8 mouse cellular contexts compared by ENCODE assay signal in the genomic region with DNA sequence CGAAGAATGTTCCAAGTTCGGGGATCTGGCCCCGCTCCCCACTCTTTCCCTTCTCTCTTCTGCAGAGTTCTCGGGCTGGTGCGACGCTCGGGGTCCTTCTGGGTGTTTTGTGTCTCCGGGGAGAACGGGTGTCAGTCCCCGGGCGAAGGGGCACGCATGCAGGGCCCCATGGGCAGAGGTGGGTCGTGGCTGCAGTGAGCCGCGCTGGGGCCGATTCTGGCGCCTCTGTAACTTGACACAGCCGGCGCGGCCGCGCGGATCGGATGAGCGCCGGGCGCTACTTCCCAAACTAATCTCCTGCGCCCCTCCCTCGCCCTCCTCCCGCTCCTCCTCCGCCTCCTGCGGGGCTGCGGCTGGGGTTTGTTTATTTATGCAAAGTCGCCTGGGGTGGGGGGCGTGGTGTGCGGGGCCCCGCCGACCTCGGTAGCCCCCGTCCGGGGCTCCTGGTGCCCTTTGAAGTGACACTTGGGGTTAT. TPM values are rescaled to one million over a fixed set of nuclear protein-coding genes. Genes with fewer than 3 reads are reported as not detected.
DNase-seq lines count a peak whose midpoint lies in the region; ATAC-seq and TF ChIP-seq lines count a peak whose summit lies in the region.

A gene (minus strand): TSS at position 243 of the 475 bp plus-strand sequence.

- H3K27me3 ChIP-seq in kidney, embryonic 15.5 days = peaks cover 66% of the 10 kb centered on the region
- peaks cover 16% of the 10 kb centered on the region for H3K27me3 ChIP-seq in embryonic facial prominence, embryonic 11.5 days (ENCODE audit: control insufficient read depth, insufficient read depth, low read length)
- peaks cover 52% of the 10 kb centered on the region for H3K27me3 ChIP-seq in hindbrain, embryonic 11.5 days (ENCODE audit: control insufficient read depth, insufficient read depth, low read length)
- H3K27me3 ChIP-seq in liver, embryonic 14.5 days (ENCODE audit: control insufficient read depth, insufficient read depth, low read length) = peaks cover 40% of the 10 kb centered on the region
- H3K27me3 ChIP-seq in small intestine, adult 2 months (ENCODE audit: control insufficient read depth, insufficient read depth, low read length) = peaks cover 31% of the 10 kb centered on the region

- peaks cover 44% of the 10 kb centered on the region for H3K4me1 ChIP-seq in kidney, embryonic 15.5 days
- peaks cover 4% of the 10 kb centered on the region for H3K4me1 ChIP-seq in embryonic facial prominence, embryonic 11.5 days (ENCODE audit: control insufficient read depth, insufficient read depth, low read length)
- H3K4me1 ChIP-seq in hindbrain, embryonic 11.5 days (replicated peaks; ENCODE audit: control insufficient read depth, insufficient read depth, low read length) = peaks cover 6% of the 10 kb centered on the region; the same call in 1 of the 2 replicates
- H3K4me1 ChIP-seq in liver, embryonic 14.5 days (replicated peaks; ENCODE audit: control insufficient read depth in 2 of 2, insufficient read depth in 2 of 2, low read length in 1 of 2) = no peaks in the 10 kb centered on the region
- no peaks in the 10 kb centered on the region; the same call in 1 of the 2 replicates for H3K4me1 ChIP-seq in small intestine, adult 2 months (ENCODE audit: control insufficient read depth, insufficient read depth, insufficient read length, low read length)

- peak within 1 kb of the TSS; percentile 56 for H3K4me3 ChIP-seq in kidney, embryonic 15.5 days (replicated peaks)
- H3K4me3 ChIP-seq in embryonic facial prominence, embryonic 11.5 days (ENCODE audit: low read depth, low read length) = peak within 1 kb of the TSS; percentile 37
- H3K4me3 ChIP-seq in hindbrain, embryonic 11.5 days (ENCODE audit: low read depth, low read length) = peak within 1 kb of the TSS; percentile 25
- H3K4me3 ChIP-seq in liver, embryonic 14.5 days (ENCODE audit: insufficient read depth in 1 of 2, low read depth in 2 of 2, low read length in 2 of 2) = peak within 1 kb of the TSS; percentile 1 to 31; a peak in 3 of 4 replicates
- H3K4me3 ChIP-seq in small intestine, adult 2 months (ENCODE audit: low read depth, low read length) = peak within 1 kb of the TSS; percentile 54

- TF ChIP-seq EP300 in liver, embryonic 14.5 days (IDR thresholded peaks at IDR 0.05; ENCODE audit: low read depth) = no peak

- H3K36me3 ChIP-seq in kidney, embryonic 15.5 days = no peaks in the 10 kb centered on the region
- H3K36me3 ChIP-seq in embryonic facial prominence, embryonic 11.5 days (replicated peaks; ENCODE audit: control insufficient read depth, insufficient read depth, low read depth, low read length) = no peaks in the 10 kb centered on the region
- H3K36me3 ChIP-seq in hindbrain, embryonic 11.5 days (ENCODE audit: control insufficient read depth, insufficient read depth, low read length) = no peaks in the 10 kb centered on the region
- no peaks in the 10 kb centered on the region for H3K36me3 ChIP-seq in liver, embryonic 14.5 days (replicated peaks; ENCODE audit: control insufficient read depth, insufficient read depth, low read depth)
- H3K36me3 ChIP-seq in small intestine, adult 2 months (ENCODE audit: control insufficient read depth, insufficient read depth, low read length) = no peaks in the 10 kb centered on the region

- peak; percentile 60 for ATAC-seq in kidney, embryonic 15.5 days (replicated peaks; ENCODE audit: low FRiP score)
- ATAC-seq in embryonic facial prominence, embryonic 11.5 days (replicated peaks; ENCODE audit: insufficient number of reproducible peaks, low FRiP score, low TSS enrichment, low read depth) = no peak
- no peak for ATAC-seq in hindbrain, embryonic 11.5 days (ENCODE audit: low FRiP score)
- ATAC-seq in liver, embryonic 14.5 days (ENCODE audit: insufficient read depth) = no peak
- ATAC-seq in activated CD4-positive, CD25-positive, alpha-beta regulatory T cell, adult 4 months = no peak

- no peak for DNase-seq in kidney, adult 9 months
- peak; percentile 77 for DNase-seq in embryonic facial prominence, embryonic 11.5 days (ENCODE audit: low spot score)
- peak; percentile 64 for DNase-seq in hindbrain, embryonic 11.5 days (ENCODE audit: low spot score)
- DNase-seq in liver, embryonic 14.5 days (ENCODE audit: low read depth in 3 of 3, low spot score in 3 of 3) = no peak
- DNase-seq in cerebellum, adult 8-10 months = no peak

- peak within 1 kb of the TSS; percentile 37; the same call in 1 of the 2 replicates for H3K27ac ChIP-seq in kidney, embryonic 15.5 days
- H3K27ac ChIP-seq in embryonic facial prominence, embryonic 11.5 days (replicated peaks; ENCODE audit: low read depth, low read length) = no peak within 1 kb of the TSS
- no peak within 1 kb of the TSS for H3K27ac ChIP-seq in hindbrain, embryonic 11.5 days (ENCODE audit: low read depth, low read length)
- H3K27ac ChIP-seq in liver, embryonic 14.5 days = no peak within 1 kb of the TSS
- H3K27ac ChIP-seq in small intestine, adult 2 months (ENCODE audit: insufficient read depth, low read depth, low read length) = no peak within 1 kb of the TSS

- TF ChIP-seq CTCF in liver, embryonic 14.5 days (IDR thresholded peaks at IDR 0.05; ENCODE audit: low read depth) = no peak
- no peak for TF ChIP-seq CTCF in small intestine, adult 2 months (IDR thresholded peaks at IDR 0.05; ENCODE audit: extremely low read depth, insufficient read length, insufficient replicate concordance, low read depth, low read length)

- under 1% methylated on average over 39 of the region's 41 CpGs for WGBS in kidney, embryonic 15.5 days
- under 1% methylated on average over 35 of the region's 41 CpGs for WGBS in embryonic facial prominence, embryonic 11.5 days
- WGBS in hindbrain, embryonic 11.5 days = 0% methylated on average over 36 of the region's 41 CpGs
- under 1% methylated on average over 41 of the region's 41 CpGs for WGBS in liver, embryonic 14.5 days (ENCODE audit: insufficient replicate concordance)
- WGBS in small intestine, adult 2 months = under 1% methylated on average over 41 of the region's 41 CpGs

- H3K9ac ChIP-seq in kidney, embryonic 15.5 days = peak within 1 kb of the TSS; percentile 49
- H3K9ac ChIP-seq in embryonic facial prominence, embryonic 11.5 days (replicated peaks; ENCODE audit: low read length) = peak within 1 kb of the TSS; percentile 57
- peak within 1 kb of the TSS; percentile 40; the same call in 1 of the 2 replicates for H3K9ac ChIP-seq in hindbrain, embryonic 11.5 days (ENCODE audit: low read depth, low read length)
- no peak within 1 kb of the TSS for H3K9ac ChIP-seq in liver, embryonic 14.5 days (replicated peaks)

- peak within 1 kb of the TSS; percentile 89 for H3K4me2 ChIP-seq in kidney, embryonic 15.5 days
- peak within 1 kb of the TSS; percentile 80 for H3K4me2 ChIP-seq in embryonic facial prominence, embryonic 11.5 days (ENCODE audit: low read depth, low read length)
- peak within 1 kb of the TSS; percentile 87 for H3K4me2 ChIP-seq in hindbrain, embryonic 11.5 days (replicated peaks; ENCODE audit: low read depth, low read length)
- peak within 1 kb of the TSS; percentile 45 for H3K4me2 ChIP-seq in liver, embryonic 14.5 days (ENCODE audit: low read depth)

- TF ChIP-seq POLR2A in small intestine, adult 2 months (IDR thresholded peaks at IDR 0.05; ENCODE audit: low read depth, low read length) = no peak

- no peaks in the 10 kb centered on the region for H3K9me3 ChIP-seq in kidney, embryonic 15.5 days (replicated peaks)
- no peaks in the 10 kb centered on the region; the same call in 1 of the 2 replicates for H3K9me3 ChIP-seq in embryonic facial prominence, embryonic 11.5 days (replicated peaks; ENCODE audit: control insufficient read depth, low read length)
- H3K9me3 ChIP-seq in hindbrain, embryonic 11.5 days (ENCODE audit: control insufficient read depth, low read length) = no peaks in the 10 kb centered on the region
- no peaks in the 10 kb centered on the region for H3K9me3 ChIP-seq in liver, embryonic 14.5 days (ENCODE audit: control insufficient read depth, low read length)

RNA-seq across cellular contexts. Expression of the gene that starts here (rescaled TPM):
- 6.0 and 6.8 TPM in 2 replicates for polyA plus RNA-seq in kidney, embryonic 15.5 days (2015; fragmentation: Nextera tagmentation; extraction: Ambion mirVana)
- polyA plus RNA-seq in embryonic facial prominence, embryonic 11.5 days (2014; fragmentation: Nextera tagmentation; extraction: Ambion mirVana) = 4.3 and 4.6 TPM in 2 replicates
- 1.5 and 1.9 TPM in 2 replicates for polyA plus RNA-seq in hindbrain, embryonic 11.5 days (2014; fragmentation: Nextera tagmentation; extraction: Ambion mirVana)
- polyA plus RNA-seq in liver, embryonic 14.5 days (2012; rRNA removed) = 0.57 and 0.79 TPM in 2 replicates
- 0.39 and 0.67 TPM in 2 replicates for polyA plus RNA-seq in liver, embryonic 14.5 days (2014; fragmentation: Nextera tagmentation; extraction: Ambion mirVana)
- 1.0 and 2.1 TPM in 2 replicates for polyA plus RNA-seq in small intestine, adult 2 months (2012; rRNA removed)
- not detected for polyA plus RNA-seq in activated CD4-positive, CD25-positive, alpha-beta regulatory T cell, adult 4 months (2017; shearing (Covaris generic))

Comparison
In these comparisons a context has a peak if more than half of its experiments do, and no peak if none do; other contexts are left out.
1. DNase-seq: peak in embryonic facial prominence, embryonic 11.5 days (single experiment) and hindbrain, embryonic 11.5 days (single experiment); none in kidney, adult 9 months (single experiment), liver, embryonic 14.5 days (0 of 3) and cerebellum, adult 8-10 months (single experiment).
2. Peak in every context shown above with its lines, with median percentiles within 50 percentile points of each other: H3K4me2 ChIP-seq and H3K4me3 ChIP-seq.